Mouse (Mus musculus): ENCODE results near the gene Tuba1b. TPM values are rescaled to one million over a fixed set of nuclear protein-coding genes. Genes with fewer than 3 reads are reported as not detected.

The Tuba1b gene
- polyA plus RNA-seq, 1 experiment from 2014 or later = 1,411 TPM

DNA sequence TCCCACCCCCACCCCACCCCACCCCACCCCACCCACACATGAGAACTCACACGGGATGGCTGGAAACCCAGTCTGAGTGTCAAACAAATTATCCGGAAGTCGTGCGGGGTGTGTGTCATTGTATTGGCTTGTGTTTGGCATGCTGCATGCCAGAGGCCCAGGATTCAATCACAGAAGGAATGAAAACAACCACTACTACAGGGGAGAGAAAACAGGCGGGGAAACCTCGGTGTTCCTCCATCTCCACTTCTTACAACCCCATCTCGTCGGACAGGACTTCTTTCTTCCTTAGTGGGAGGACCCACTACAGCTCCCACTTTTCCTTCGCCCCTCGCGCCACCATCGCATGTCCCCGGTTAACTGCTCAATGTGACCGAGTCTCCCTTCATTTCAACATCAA is 17.3 kb downstream of the Tuba1b start:
- H3K9ac ChIP-seq = peak overlapping the region; percentile 85
- no peaks in the 10 kb centered on the region for H3K9me3 ChIP-seq
- peaks cover 14% of the 10 kb centered on the region for H3K36me3 ChIP-seq
- peak overlapping the region; percentile 88 for H3K4me2 ChIP-seq
- H3K27ac ChIP-seq (replicated peaks) = peak overlapping the region; percentile 97
- ATAC-seq (ENCODE audit: low FRiP score, low read depth) = no peak
- H3K4me1 ChIP-seq (replicated peaks) = peaks cover 34% of the 10 kb centered on the region
- no peaks in the 10 kb centered on the region for H3K27me3 ChIP-seq
- H3K4me3 ChIP-seq = peak overlapping the region; percentile 98
- WGBS = 2% methylated on average over 14 of the region's 14 CpGs

DNA sequence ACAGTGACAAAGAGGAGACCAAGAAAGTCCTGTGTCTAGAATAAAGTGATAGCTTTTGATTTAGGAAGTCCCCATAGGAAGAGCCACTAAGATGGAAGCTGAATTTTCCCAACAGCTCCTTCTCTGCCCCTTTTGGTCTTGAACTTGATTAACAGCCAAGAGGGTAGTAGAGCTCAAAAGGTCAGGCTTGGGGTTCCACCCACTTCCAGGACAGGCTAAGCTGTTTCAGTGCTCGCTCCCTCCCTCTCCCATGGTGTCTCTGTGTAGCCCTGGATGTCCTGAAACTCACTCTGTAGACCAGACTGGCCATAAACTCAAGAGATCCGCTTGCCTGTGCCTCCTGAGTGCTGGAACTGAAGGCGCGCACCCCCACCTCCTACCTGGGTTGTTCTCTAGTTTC is 18.3 kb downstream of the Tuba1b start:
- Histone ChIP-seq H3K36me3 (peaks cover 25% of the 10 kb centered on the region), H3K4me2 (peak overlapping the region; percentile 88), H3K27me3 (no peaks in the 10 kb centered on the region), H3K4me3 (peak overlapping the region; percentile 98; the same call in 1 of the 2 replicates), H3K4me1 (replicated peaks) (peaks cover 34% of the 10 kb centered on the region), H3K9ac (peak overlapping the region; percentile 85; the same call in 1 of the 2 replicates), H3K9me3 (no peaks in the 10 kb centered on the region), H3K27ac (replicated peaks) (no peak overlapping the region)
- ATAC-seq (ENCODE audit: low FRiP score, low read depth) = no peak
- 97% methylated on average over 4 of the region's 4 CpGs for WGBS

DNA sequence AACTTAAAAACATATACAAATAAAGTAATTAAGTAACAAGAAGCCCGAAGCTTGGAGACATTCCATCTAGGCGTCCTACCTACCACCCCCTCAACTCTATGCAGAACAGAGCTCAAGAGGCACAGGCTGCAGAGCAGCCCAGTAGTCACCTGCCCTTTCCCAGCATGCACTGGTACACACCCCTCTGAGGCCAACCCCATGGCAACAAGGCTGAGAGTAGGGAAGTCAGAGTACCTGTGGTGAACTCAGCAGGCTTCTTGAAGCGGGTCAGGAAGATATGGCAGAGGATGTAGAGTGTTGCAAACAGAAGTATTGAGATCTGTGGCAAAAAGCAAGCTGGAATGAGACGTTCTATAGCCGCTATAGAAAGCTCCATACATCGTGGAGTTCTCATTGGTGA is 19.5 kb downstream of the Tuba1b start:
- 92% methylated on average over 6 of the region's 6 CpGs for WGBS
- no peak overlapping the region for H3K4me2 ChIP-seq

DNA sequence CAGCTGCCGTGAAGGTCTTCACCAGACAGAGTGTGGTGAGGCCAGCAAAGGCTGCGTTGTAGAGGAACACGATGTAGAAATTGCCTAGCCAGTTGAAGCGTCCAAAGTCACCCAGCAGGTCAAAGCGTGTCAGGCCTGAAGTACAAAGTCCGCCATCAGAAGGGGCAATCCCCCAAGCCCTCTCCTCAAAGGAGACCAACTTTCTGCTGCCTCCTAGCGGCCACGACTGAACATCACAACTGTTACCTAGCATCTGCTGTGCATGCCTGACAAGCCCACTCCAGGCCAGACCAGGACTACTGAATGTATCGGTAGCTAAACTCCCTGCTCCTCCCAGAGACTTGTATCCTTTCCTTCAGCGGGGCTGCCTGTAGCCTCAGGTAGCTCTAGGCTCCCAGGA is 29.7 kb downstream of the Tuba1b start:
- no peak for ATAC-seq (ENCODE audit: low FRiP score, low read depth)
- peaks cover 13% of the 10 kb centered on the region for H3K27me3 ChIP-seq
- no peak overlapping the region for H3K4me3 ChIP-seq
- WGBS = 34% methylated on average over 10 of the region's 10 CpGs
- no peak overlapping the region for H3K27ac ChIP-seq (replicated peaks)
- H3K9me3 ChIP-seq = no peaks in the 10 kb centered on the region
- no peaks in the 10 kb centered on the region for H3K4me1 ChIP-seq (replicated peaks)
- H3K9ac ChIP-seq = no peak overlapping the region
- H3K4me2 ChIP-seq = no peak overlapping the region
- H3K36me3 ChIP-seq = peaks cover 60% of the 10 kb centered on the region

More for the DNA sequence above, 19.5 kb downstream of the Tuba1b start:
- Histone ChIP-seq H3K4me3 (no peak overlapping the region), H3K27ac (replicated peaks) (no peak overlapping the region), H3K36me3 (peaks cover 34% of the 10 kb centered on the region), H3K9me3 (no peaks in the 10 kb centered on the region), H3K4me1 (replicated peaks) (peaks cover 34% of the 10 kb centered on the region), H3K27me3 (no peaks in the 10 kb centered on the region), H3K9ac (no peak overlapping the region)
- ATAC-seq (ENCODE audit: low FRiP score, low read depth) = no peak

DNA sequence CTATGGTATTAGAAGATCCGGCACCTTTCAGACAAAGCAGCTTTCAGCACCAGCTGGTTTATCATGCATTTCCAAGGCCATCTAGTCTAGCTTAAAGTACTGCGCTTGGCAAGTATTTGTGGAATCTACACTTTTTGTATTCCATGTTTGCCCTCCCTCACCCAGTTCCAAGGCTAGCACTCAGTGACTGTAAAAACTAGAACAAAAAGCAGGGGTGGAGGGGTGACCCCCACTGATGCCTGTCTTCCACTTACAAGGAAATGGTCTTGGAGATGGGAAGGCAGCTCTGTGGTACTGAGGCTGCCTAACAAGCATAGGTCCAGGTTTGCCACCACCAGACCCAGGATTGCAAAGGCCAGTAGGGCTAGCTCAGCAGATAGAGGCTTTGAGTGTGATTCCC is 31.8 kb downstream of the Tuba1b start:
- no peak overlapping the region for H3K27ac ChIP-seq (replicated peaks)
- peaks cover 11% of the 10 kb centered on the region for H3K4me1 ChIP-seq (replicated peaks)
- no peak overlapping the region for H3K4me2 ChIP-seq
- no peak overlapping the region for H3K9ac ChIP-seq
- no peaks in the 10 kb centered on the region for H3K9me3 ChIP-seq
- no peak overlapping the region for H3K4me3 ChIP-seq
- ATAC-seq (ENCODE audit: low FRiP score, low read depth) = no peak
- WGBS = 91% methylated on average over 2 of the region's 2 CpGs
- H3K27me3 ChIP-seq = peaks cover 33% of the 10 kb centered on the region
- H3K36me3 ChIP-seq = peaks cover 40% of the 10 kb centered on the region

DNA sequence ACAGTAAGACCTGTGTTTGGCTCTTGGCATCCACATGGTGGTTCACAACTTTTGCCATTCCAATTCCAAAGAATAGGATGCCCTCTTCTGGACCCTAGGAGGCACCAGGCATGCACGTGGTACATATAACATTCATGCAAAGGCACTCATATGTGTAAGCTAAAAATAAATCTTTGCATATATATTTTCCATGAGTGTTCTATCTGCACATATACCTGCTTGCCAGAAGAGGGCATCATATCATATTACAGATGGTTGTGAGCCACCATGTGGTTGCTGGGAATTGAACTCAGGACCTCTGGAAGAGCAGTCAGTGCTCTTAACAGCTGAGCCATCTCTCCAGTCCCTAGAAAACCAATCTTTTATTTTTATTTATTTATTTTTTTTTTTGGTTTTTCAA is 32.8 kb downstream of the Tuba1b start:
- Histone ChIP-seq H3K9me3 (no peaks in the 10 kb centered on the region), H3K27ac (replicated peaks) (no peak overlapping the region), H3K4me2 (no peak overlapping the region), H3K27me3 (peaks cover 43% of the 10 kb centered on the region), H3K36me3 (peaks cover 30% of the 10 kb centered on the region), H3K9ac (no peak overlapping the region), H3K4me3 (no peak overlapping the region), H3K4me1 (replicated peaks) (peaks cover 14% of the 10 kb centered on the region)
- WGBS = 67% methylated on average over 1 of the region's 1 CpGs
- ATAC-seq (ENCODE audit: low FRiP score, low read depth) = no peak

DNA sequence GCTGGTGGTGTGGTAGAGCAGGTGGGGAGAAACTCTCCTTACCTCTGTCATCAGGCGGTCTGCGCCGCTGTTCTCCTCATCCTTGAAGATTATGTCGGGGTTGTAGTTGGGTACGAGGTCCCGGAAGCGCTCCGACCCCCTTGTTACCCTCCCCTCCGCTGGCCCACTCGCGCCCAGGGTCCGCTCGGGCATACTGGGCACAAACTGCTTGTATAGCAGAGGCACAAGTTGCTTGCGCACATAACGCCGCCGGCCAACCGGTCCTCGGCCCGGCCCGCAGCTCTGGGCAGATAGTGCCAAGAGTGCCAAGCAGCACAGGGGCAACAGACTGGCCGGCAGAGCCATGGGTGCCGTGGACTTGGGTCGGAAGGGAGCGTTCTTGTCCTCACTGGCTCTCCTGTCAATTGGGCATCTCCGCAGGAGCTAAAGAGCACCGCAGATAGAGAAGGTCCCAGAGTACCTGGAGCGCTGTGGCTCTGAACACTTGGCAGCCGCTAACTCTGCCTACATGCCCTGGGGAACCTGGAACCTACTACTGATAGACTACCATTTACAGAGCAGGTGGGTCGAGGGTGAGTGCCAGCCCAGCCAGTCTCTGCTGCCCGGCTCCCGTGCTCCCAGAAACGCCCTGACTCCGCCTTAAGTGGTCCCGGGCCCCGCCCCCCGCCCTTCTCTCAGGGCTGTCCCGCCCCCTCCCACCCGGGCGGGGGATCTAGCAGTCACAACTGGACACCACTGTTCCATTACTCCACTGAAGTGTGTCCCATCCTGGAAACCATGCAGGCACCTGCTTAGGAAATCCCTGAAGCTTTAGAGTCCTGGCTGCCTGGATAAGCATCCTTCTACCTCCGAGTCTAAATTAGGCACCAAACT is 36.2 kb downstream of the Tuba1b start, which contains the start of gene Dhh:
TSS of gene Dhh (minus strand) at position 613 of the 873 bp plus-strand sequence.
- Histone ChIP-seq H3K4me3 (peak within 1 kb of the TSS; percentile 24), H3K4me1 (replicated peaks) (peaks cover 40% of the 10 kb centered on the region), H3K27ac (replicated peaks) (no peak within 1 kb of the TSS), H3K9me3 (no peaks in the 10 kb centered on the region), H3K27me3 (peaks cover 75% of the 10 kb centered on the region), H3K36me3 (peaks cover 2% of the 10 kb centered on the region; the same call in 1 of the 2 replicates), H3K9ac (no peak within 1 kb of the TSS), H3K4me2 (peak within 1 kb of the TSS; percentile 44)
- WGBS = under 1% methylated on average over 41 of the region's 41 CpGs
- ATAC-seq (ENCODE audit: low FRiP score, low read depth) = no peak

DNA sequence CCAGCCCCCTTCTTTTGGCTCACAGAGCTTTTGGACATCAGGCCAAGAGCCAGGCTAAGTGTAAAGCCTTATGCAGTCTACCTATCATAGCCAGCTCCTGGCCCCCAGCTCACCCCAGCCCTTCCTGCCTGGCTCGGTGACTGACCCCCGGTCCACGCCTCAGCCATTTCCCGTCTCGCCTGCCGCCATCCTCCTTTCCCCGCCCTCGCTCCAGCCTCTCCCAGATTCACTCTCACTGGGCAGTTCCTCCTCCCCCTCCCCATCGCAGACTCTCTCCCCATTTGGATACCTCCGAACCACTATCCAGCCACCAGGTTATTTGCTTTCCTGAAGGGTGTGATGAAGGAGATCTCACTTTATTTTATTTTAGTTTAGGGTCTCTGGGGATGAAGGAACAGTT is 36.9 kb downstream of the Tuba1b start:
- Histone ChIP-seq H3K4me1 (replicated peaks) (peaks cover 40% of the 10 kb centered on the region), H3K9me3 (no peaks in the 10 kb centered on the region), H3K4me2 (peak overlapping the region; percentile 44), H3K27ac (replicated peaks) (no peak overlapping the region), H3K36me3 (no peaks in the 10 kb centered on the region), H3K9ac (no peak overlapping the region), H3K27me3 (peaks cover 82% of the 10 kb centered on the region), H3K4me3 (peak overlapping the region; percentile 24)
- WGBS = 2% methylated on average over 10 of the region's 10 CpGs
- no peak for ATAC-seq (ENCODE audit: low FRiP score, low read depth)

DNA sequence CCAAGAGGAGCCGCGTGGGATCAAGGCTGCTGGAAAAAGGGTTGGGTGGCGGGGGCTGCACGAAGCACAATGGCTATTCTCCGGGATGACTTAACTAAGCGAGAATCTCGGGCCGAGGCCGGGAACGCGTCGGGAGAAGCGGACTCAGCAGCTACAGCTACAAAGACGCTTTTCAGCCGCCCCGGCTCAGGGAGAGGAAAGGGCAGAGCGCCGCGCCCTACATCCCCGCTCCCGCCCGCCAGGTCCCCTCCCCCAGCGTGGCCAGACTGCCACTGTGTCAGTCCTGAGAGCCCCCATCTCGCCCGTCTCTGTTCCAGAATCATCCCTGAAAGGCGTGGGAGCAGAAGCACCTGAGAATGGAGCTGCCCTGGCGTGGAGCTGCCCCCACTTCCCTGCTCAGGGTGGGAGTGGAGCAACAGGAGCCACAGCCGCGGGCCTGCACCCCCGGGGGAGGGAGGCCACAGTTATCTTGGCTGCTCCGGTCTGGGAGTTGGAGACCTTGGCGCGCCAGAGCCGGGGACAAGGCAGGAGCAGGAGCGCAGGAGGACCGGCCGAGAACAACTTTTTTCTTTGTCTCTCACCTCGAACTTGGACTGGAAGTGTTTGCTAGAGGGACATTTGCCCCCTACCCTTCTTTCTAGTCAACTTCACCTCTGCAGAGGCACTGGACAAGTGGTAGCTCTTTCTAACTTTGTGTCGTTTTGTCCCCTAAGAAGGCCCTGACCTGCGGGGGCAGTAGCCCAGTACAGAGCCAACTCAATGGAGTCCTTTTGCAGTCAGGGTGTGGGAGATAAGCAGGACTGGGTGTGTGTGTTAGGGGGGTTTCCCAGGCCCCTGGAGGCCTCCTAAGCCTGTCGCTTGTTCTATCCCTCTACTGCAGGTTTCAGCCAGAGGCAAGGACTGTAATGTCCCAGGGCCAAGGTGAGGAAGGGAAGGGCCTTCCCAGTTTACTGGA is 38.5 kb downstream of the Tuba1b start:
- WGBS = 2% methylated on average over 41 of the region's 41 CpGs
- Histone ChIP-seq H3K4me3 (peak overlapping the region; percentile 46), H3K36me3 (no peaks in the 10 kb centered on the region), H3K27ac (replicated peaks) (no peak overlapping the region), H3K9me3 (no peaks in the 10 kb centered on the region), H3K27me3 (peaks cover 87% of the 10 kb centered on the region), H3K4me1 (replicated peaks) (peaks cover 43% of the 10 kb centered on the region), H3K9ac (peak overlapping the region; percentile 32), H3K4me2 (peak overlapping the region; percentile 91)
- ATAC-seq (ENCODE audit: low FRiP score, low read depth) = peak; percentile 36; the same call in 1 of the 2 replicates

DNA sequence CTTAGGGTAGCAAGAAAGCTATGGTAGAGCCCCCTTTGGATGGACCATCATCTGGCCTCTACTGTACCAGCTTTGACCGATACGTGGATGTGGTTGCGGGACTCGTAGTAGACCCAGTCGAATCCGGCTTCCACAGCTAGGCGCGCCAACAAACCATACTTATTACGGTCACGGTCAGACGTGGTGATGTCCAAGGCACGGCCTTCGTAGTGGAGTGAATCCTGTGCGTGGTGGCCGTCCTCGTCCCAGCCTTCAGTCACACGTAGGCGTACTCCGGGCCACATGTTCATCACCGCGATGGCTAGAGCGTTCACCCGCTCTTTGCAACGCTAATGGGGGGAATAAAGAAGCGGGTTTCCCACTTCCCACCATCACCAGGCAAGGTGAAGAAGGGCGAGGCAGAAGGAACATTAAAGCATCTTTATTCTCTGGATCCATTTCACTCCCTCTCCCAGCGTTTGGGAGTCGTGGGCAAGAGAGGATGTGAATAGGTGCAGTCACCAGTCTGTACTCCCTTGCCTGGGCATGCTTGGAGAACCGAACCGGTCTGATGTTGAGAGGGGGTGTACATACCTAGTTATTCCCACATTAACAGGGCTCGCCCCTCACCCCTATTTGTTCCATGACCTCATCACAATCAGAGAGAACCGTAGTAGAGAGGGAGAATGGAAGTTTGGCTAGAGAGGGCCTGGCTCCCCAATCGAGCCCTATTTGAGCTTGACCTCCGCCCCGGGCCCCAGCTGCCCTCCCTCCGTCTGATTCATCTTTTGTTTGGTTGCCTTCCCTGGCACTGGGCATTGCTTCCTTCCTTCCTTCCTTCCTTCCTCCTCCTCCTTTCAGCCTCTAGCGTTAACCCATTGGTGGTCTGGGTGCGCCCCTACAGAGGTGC is 39.4 kb downstream of the Tuba1b start:
- WGBS = 3% methylated on average over 37 of the region's 38 CpGs
- peak overlapping the region; percentile 32; the same call in 1 of the 2 replicates for H3K9ac ChIP-seq

More for the DNA sequence above, 39.4 kb downstream of the Tuba1b start:
- Histone ChIP-seq H3K36me3 (no peaks in the 10 kb centered on the region), H3K4me1 (replicated peaks) (peaks cover 43% of the 10 kb centered on the region), H3K27me3 (peaks cover 77% of the 10 kb centered on the region), H3K4me3 (peak overlapping the region; percentile 46), H3K27ac (replicated peaks) (no peak overlapping the region), H3K9me3 (no peaks in the 10 kb centered on the region), H3K4me2 (peak overlapping the region; percentile 91)
- 0 out of 2 replicates have a peak, but pooled peaks have one; percentile 3 for ATAC-seq (ENCODE audit: low FRiP score, low read depth)
